Mouse (Mus musculus) cerebellum, adult 2 months (tissue): Measurements from ENCODE around the gene Tuba1b. TPM values are rescaled to one million over a fixed set of nuclear protein-coding genes. Genes with fewer than 3 reads are reported as not detected.
"Not testable (repeated sequence)": the region's sequence is repeated elsewhere in the genome, so short reads cannot be mapped to it uniquely, and the experiment has no call there.

Source experiments
- DNase-seq, 2 experiments: peaks; one replicate each; pipeline ENCODE4 v3.0.0; 2021
- H3K27ac ChIP-seq: fragments of 200-500 bp; 2 replicates; pipeline ENCODE4 v1.5.1; 2012; ENCODE audit warnings: low read length, control low read depth, inconsistent platforms; ENCODE audit not compliant: insufficient read depth
- H3K27me3 ChIP-seq: fragments of 200-500 bp; 2 replicates; pipeline ENCODE4 v1.6.1; 2012; ENCODE audit warnings: inconsistent platforms, mild to moderate bottlenecking, low read length, moderate library complexity; ENCODE audit not compliant: control insufficient read depth, insufficient read depth
- H3K4me1 ChIP-seq: fragments of 200-500 bp; 2 replicates; pipeline ENCODE4 v1.6.1; 2011; ENCODE audit warnings: low read length; ENCODE audit not compliant: control insufficient read depth, insufficient read depth
- H3K4me3 ChIP-seq: fragments of 200-500 bp; replicated peaks from 2 replicates; pipeline ENCODE3; 2011; ENCODE audit warnings: mild to moderate bottlenecking, low read depth, low read length, control low read depth; ENCODE audit not compliant: insufficient read depth
- CTCF ChIP-seq: fragments of 200-500 bp; IDR thresholded peaks from 2 replicates; pipeline ENCODE4 v1.5.1; 2011; ENCODE audit warnings: low read depth, mild to moderate bottlenecking, control low read depth, low read length, moderate library complexity, borderline replicate concordance; ENCODE audit not compliant: insufficient read depth
- POLR2A ChIP-seq: fragments of 200-500 bp; IDR thresholded peaks from 2 replicates; pipeline ENCODE4 v1.6.1; 2011; ENCODE audit warnings: low read length, control low read depth, borderline replicate concordance; ENCODE audit not compliant: insufficient read depth
- WGBS: fragments of 180-500 bp; shearing (Covaris S2); methylation state at CpG from one replicate; pipeline ENCODE4 v1.1.7; 2018; 5-methylcytosine and 5-hydroxymethylcytosine counted together
- polyA plus RNA-seq: library from polyadenylated mRNA; depleted of rRNA; stranded (reverse); fragments of >200 nt; gene quantifications from 2 replicates; pipeline ENCODE4 v1.2.3, GENCODE M21; 2012

The Tuba1b gene
- polyA plus RNA-seq, 1 experiment: 1,352 TPM

DNA sequence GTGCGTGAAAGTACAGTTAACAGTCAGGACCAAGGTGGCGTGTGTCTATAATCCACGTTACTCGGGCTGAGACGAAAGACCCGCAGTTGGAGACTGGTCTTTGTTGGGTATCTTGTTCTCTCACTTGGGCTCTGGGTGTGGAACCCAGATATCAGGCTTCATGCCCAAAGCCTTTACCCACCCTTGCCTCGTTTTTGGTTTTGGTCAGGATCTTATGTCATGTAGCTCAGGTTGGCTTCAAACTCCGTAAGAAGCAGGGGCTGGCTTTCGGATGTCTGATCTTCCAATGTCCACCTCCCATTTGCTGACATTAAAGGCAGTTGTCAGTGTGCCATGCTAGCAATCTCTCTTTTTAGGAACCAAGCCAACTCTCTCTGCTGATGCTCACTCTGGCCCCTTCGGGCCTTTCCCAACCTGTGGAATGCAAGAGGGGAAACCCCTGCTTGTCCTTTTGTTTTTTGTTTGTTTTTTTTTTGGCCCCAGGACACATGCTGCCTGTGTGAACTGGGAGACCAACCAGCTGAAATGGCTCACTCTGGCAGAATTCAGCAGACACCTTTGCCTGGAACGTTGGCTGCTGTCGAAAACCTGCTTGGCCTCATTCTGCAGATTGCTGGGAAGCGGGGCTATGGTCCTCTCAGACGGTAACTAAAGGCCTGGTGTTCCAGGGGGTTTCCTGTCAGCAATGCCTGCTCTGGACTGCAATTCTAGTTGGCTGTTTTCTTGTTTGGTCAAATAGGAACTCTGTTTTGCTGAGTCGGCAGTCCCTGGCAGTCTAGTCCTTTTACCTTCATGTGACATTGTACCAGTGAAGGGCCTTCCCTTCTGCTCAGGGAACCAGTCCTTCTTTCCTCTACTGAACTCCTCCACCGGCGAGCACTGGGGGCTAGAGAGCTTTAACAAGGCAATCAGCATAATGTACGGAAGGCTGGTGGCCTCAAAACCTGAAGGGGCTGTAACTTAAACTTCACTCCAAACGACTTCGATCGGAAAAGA lies 42.7 kb upstream of the Tuba1b start:
- H3K4me1 ChIP-seq: peaks cover 14% of the 10 kb centered on the region
- DNase-seq: peak in 1 of 2 experiments; percentile 20
- H3K27me3 ChIP-seq: no peaks in the 10 kb centered on the region
- WGBS: 54% methylated on average over 21 of the region's 21 CpGs
- H3K27ac ChIP-seq: no peak overlapping the region; the same call in 1 of the 2 replicates
- H3K4me3 ChIP-seq: no peak overlapping the region
- no peak for TF ChIP-seq CTCF

DNA sequence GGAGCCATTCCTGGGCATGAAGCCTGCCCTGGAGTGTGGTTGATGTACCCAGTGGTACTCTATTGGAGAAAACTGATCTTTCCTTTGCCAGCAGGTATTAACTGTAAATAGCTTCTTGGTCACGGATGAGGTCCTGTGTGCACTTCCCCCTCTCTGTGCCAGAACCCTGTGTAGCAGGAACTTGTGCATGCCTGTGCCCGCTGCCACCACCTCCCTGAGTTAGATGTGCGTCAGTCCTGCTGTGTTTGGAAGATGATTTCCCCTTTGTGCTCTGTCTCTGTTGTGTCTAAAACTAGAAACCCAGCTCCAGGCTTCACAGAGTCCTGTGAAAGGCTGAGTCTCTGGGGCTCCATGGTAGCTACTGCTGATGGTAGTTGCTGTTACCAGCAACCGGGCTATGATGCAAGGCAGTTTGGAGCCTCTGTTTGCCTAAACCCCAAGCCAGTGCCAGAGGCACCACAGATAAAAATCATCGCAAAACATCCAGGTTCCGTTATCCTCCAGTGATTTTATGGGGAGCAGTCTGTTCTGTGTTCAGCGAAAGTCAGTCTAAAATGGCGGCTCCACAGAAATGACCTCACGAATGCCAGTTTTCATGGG lies 38.8 kb upstream of the Tuba1b start:
- 43% methylated on average over 9 of the region's 9 CpGs for WGBS
- Histone ChIP-seq H3K4me1 (peaks cover 23% of the 10 kb centered on the region), H3K27ac (peak overlapping the region; percentile 41), H3K4me3 (no peak overlapping the region), H3K27me3 (no peaks in the 10 kb centered on the region)
- peak; percentile 64 to 81 for DNase-seq
- no peak for TF ChIP-seq CTCF
- TF ChIP-seq POLR2A: no peak

DNA sequence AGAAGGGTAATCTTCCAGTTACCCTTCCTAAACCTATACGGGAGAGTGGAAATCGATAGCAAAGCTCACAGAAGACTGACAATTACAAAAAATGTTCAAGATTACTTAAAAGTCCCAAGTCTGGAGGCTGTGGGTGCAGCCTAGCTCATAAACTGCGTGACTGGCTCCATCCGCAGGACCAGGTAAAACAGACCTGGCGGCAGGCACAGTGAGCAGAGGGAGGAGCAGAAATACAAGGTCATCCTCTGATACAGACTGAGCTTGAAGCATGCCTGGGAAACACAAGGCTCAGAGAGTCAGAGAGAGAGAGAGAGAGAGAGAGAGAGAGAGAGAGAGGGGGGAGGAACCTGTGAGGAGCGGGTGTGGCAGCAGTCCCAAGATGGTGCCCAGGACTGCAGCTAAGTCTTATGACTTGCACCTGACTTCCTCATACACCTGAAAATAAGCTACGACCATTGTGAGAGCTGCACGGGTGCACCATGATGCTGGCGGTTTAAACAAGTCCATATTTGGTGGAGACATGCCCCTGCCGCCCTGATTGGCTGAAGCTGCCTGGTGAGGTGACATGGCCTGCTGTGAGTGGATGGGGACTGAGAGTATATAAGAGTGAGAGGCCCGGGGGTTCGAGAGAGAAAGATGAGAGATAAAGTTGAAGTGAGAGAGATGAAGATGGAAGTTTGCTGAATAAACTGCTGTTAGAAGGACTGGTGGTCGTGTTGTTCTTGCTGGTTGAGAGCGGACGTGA lies 37.4 kb upstream of the Tuba1b start:
- 44% methylated on average over 15 of the region's 15 CpGs for WGBS
- not testable (repeated sequence) for H3K27me3 ChIP-seq, H3K4me3 ChIP-seq
- peak in 1 of 2 experiments; percentile 40 for DNase-seq
- peak overlapping the region; percentile 28 for H3K27ac ChIP-seq
- peaks cover 16% of the 10 kb centered on the region; the same call in 1 of the 2 replicates for H3K4me1 ChIP-seq

DNA sequence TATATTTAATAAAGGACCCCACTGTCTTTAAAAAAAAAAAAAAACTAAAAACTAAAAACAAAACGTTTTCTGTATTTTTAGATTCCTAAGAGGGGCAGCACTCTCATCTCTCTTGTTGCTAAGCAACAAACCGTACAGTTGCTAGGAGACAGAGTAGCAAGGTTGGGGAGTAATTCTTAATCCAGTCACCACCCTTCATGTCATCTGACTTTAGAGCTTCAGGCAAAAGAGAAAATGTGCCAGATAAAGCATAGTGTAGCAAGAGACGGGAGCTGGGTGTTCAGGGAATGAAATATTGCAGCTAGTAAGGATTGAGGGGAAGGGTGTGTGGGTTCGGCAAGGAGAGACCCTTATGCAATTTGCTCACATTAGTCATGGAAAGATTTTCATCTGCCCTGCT lies 36.7 kb upstream of the Tuba1b start:
- Histone ChIP-seq H3K4me3 (no peak overlapping the region), H3K27me3 (no peaks in the 10 kb centered on the region), H3K27ac (peak overlapping the region; percentile 28; the same call in 1 of the 2 replicates), H3K4me1 (peaks cover 16% of the 10 kb centered on the region; the same call in 1 of the 2 replicates)
- TF ChIP-seq POLR2A (no peak), CTCF (no peak)
- DNase-seq: peak; percentile 14 to 60
- 23% methylated on average over 4 of the region's 4 CpGs for WGBS

DNA sequence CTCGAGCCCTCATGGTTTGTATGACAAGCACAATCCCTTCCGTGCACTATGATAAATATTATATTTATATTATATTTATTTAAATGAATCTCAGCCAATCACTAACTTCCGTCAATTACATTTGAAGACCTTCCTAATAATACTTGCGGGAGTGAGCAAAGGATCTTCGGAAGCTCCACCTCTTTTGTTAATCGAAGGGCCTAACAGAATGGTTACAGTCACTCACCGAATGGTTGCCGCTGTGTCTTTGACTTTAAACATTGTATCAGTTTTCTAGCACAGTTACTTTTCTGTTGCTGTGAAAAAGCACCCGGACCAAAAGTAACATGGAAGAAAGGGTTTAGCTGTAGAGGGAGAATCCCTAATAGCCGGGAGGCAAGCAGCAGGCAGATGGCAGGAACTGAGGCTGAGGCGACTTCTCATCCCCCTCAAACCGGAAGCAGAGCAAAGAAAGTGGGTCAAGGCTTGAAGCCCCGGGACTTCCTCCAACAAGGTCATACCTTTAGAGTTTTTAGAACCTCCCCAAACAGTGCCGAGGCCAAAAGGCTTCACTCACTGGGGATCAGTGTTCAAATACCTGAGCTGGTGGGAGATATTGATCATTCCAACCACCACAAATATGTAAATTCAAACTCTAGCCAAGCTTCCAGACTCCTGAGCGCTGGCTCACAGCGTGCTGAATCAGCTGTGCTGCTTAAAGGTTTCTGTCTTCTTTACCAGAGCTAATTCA lies 35.2 kb upstream of the Tuba1b start:
- TF ChIP-seq CTCF (no peak), POLR2A (no peak)
- peak in 1 of 2 experiments; percentile 38 for DNase-seq
- H3K4me1 ChIP-seq: peaks cover 16% of the 10 kb centered on the region; the same call in 1 of the 2 replicates
- H3K27me3 ChIP-seq: no peaks in the 10 kb centered on the region
- H3K4me3 ChIP-seq: no peak overlapping the region
- 24% methylated on average over 16 of the region's 16 CpGs for WGBS
- H3K27ac ChIP-seq: no peak overlapping the region

DNA sequence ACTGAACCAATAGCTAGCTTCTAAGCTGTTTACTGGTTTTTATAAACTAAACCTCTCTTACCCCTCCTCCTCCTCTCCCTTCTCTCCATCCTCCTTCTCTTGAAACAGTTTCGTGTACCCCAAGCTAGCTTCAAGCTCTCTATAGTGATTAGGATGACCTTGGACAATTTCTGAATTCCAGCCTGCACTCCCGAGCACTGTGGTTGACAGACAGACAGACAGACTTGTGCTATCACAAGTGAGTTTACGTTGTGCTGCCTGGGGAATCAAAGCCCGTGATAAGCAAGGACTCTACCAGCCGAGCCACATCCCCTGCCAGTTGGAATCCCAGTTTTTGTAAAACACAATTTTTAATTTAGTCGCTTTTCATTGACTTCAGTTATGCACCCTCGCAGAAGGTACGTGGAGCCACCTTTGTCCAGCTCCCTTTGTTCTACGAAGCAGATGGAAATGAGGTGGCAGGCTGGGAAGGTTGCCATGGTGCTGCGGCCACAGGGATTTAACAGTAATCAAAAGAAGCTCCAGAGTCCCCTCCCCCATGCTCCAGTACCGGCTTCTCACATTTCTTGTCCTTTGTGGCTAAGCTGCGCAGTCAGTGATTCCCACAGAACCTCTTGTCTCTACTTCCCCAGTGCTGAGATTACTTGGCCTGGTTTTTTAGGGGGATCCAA lies 34.5 kb upstream of the Tuba1b start:
- peak; percentile 83 to 89 for DNase-seq
- TF ChIP-seq CTCF (no peak), POLR2A (no peak; the same call in 1 of the 2 replicates)
- peak overlapping the region; percentile 41; the same call in 1 of the 2 replicates for H3K27ac ChIP-seq
- H3K27me3 ChIP-seq: no peaks in the 10 kb centered on the region
- 17% methylated on average over 12 of the region's 12 CpGs for WGBS
- peaks cover 16% of the 10 kb centered on the region; the same call in 1 of the 2 replicates for H3K4me1 ChIP-seq
- no peak overlapping the region for H3K4me3 ChIP-seq

DNA sequence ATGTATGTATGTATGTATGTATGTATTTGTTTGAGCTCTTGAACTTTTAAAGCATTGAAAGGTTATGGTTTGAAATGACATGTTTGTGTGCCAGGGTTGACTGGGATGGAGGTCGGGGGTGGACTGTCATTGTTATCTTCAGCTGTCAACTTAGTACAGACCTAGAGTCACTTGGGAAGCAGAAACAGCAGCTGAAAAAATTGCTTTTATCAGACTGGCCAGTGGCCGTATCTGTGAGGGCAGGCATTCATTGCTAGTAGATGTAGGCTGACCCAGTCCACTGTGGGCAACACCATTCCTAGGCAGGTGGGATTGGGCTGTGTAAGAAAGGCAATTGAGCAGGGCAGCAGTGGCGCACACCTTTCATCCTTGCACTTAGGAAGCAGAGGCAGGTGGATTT lies 25.2 kb upstream of the Tuba1b start:
- no peaks in the 10 kb centered on the region; the same call in 1 of the 2 replicates for H3K4me1 ChIP-seq
- TF ChIP-seq CTCF (no peak), POLR2A (no peak)
- 91% methylated on average over 3 of the region's 3 CpGs for WGBS

More for the DNA sequence above, 25.2 kb upstream of the Tuba1b start:
- no peak overlapping the region for H3K27ac ChIP-seq
- H3K27me3 ChIP-seq: no peaks in the 10 kb centered on the region
- no peak for DNase-seq
- H3K4me3 ChIP-seq: no peak overlapping the region
